Mouse (Mus musculus) hindbrain, embryonic 16.5 days (tissue): Measurements from ENCODE around the gene Tnfrsf1b. TPM values are rescaled to one million over a fixed set of nuclear protein-coding genes. Genes with fewer than 3 reads are reported as not detected.

Experiments used
- ATAC-seq: fragments of 200-750 bp; cut with Nextera tagmentation; 2 replicates; pipeline ENCODE4 v1.8.0; 2017; ENCODE audit warnings: moderate TSS enrichment, moderate library complexity
- H3K27ac ChIP-seq: fragments of 300-500 bp; sonication (generic); 2 replicates; pipeline ENCODE4 v1.5.1; 2014; ENCODE audit warnings: low read depth, mild to moderate bottlenecking, control low read depth, low read length, moderate library complexity
- H3K27me3 ChIP-seq: fragments of 300-500 bp; sonication (generic); replicated peaks from 2 replicates; pipeline ENCODE4 v1.6.1; 2014; ENCODE audit warnings: low read length; ENCODE audit not compliant: control insufficient read depth, insufficient read depth
- H3K36me3 ChIP-seq: fragments of 300-500 bp; sonication (generic); 2 replicates; pipeline ENCODE4 v1.6.1; 2014; ENCODE audit warnings: mild to moderate bottlenecking, low read length, moderate library complexity, mixed read lengths; ENCODE audit not compliant: control insufficient read depth, insufficient read depth
- H3K4me1 ChIP-seq: fragments of 300-500 bp; sonication (generic); 2 replicates; pipeline ENCODE4 v1.6.1; 2014; ENCODE audit warnings: low read depth, low read length; ENCODE audit not compliant: control insufficient read depth, insufficient read depth
- H3K4me2 ChIP-seq: fragments of 300-500 bp; sonication (generic); 2 replicates; pipeline ENCODE4 v1.6.1; 2014; ENCODE audit warnings: mild to moderate bottlenecking, low read length, control low read depth, moderate library complexity
- H3K4me3 ChIP-seq: fragments of 300-500 bp; sonication (generic); 2 replicates; pipeline ENCODE4 v1.5.1; 2014; ENCODE audit warnings: mild to moderate bottlenecking, low read length, control low read depth, moderate library complexity
- H3K9ac ChIP-seq: fragments of 300-500 bp; sonication (generic); 2 replicates; pipeline ENCODE4 v1.6.1; 2014; ENCODE audit warnings: low read depth, mild to moderate bottlenecking, control low read depth, low read length, moderate library complexity
- H3K9me3 ChIP-seq: fragments of 300-500 bp; sonication (generic); 2 replicates; pipeline ENCODE4 v1.6.1; 2014; ENCODE audit warnings: mild to moderate bottlenecking, low read length, moderate library complexity; ENCODE audit not compliant: control insufficient read depth
- WGBS: fragments of 180-500 bp; shearing (Covaris S2); extraction: QIAGEN DNeasy Blood & Tissue Kit; methylation state at CpG from one replicate; pipeline ENCODE4 v1.1.7; 2014; 5-methylcytosine and 5-hydroxymethylcytosine counted together
- polyA plus RNA-seq: library from polyadenylated mRNA; unstranded; fragments of >200 nt; fragmentation: Nextera tagmentation; extraction: Ambion mirVana; gene quantifications from 2 replicates; pipeline ENCODE4 v1.2.1, GENCODE M21; 2015

Gene Tnfrsf1b
- polyA plus RNA-seq, 1 experiment from 2014 or later, result 3.9 TPM

- Histone ChIP-seq H3K36me3 (no peaks in the 10 kb centered on the region), H3K9me3 (no peaks in the 10 kb centered on the region), H3K4me1 (no peaks in the 10 kb centered on the region), H3K27ac (no peak overlapping the region), H3K4me2 (no peak overlapping the region), H3K9ac (no peak overlapping the region), H3K4me3 (no peak overlapping the region), H3K27me3 (no peaks in the 10 kb centered on the region)
- no peak for ATAC-seq
- WGBS, result 88% methylated on average over 5 of the region's 5 CpGs
Measured at GRCm38 (mm10) chr4:145229524-145230163, 17.0 kb downstream of the Tnfrsf1b start.

- no peak overlapping the region for H3K9ac ChIP-seq
- H3K27me3 ChIP-seq, result no peaks in the 10 kb centered on the region
- no peaks in the 10 kb centered on the region for H3K9me3 ChIP-seq
- no peak for ATAC-seq
- no peak overlapping the region for H3K4me2 ChIP-seq
- no peaks in the 10 kb centered on the region for H3K4me1 ChIP-seq
- no peaks in the 10 kb centered on the region for H3K36me3 ChIP-seq
- H3K27ac ChIP-seq, result no peak overlapping the region
- 89% methylated on average over 6 of the region's 6 CpGs for WGBS
- no peak overlapping the region for H3K4me3 ChIP-seq
Measured at GRCm38 (mm10) chr4:145229051-145229450, 17.6 kb downstream of the Tnfrsf1b start.

GRCm38 (mm10) chr4:145224613-145225012 is 22.1 kb downstream of the Tnfrsf1b start:
- no peak for ATAC-seq
- H3K27me3 ChIP-seq, result no peaks in the 10 kb centered on the region
- H3K9ac ChIP-seq, result no peak overlapping the region
- no peaks in the 10 kb centered on the region for H3K36me3 ChIP-seq
- no peak overlapping the region for H3K4me2 ChIP-seq
- WGBS, result 84% methylated on average over 4 of the region's 4 CpGs
- no peaks in the 10 kb centered on the region for H3K9me3 ChIP-seq
- H3K4me3 ChIP-seq, result no peak overlapping the region
- H3K4me1 ChIP-seq, result no peaks in the 10 kb centered on the region
- no peak overlapping the region for H3K27ac ChIP-seq

- WGBS, result 86% methylated on average over 8 of the region's 8 CpGs
- no peak overlapping the region for H3K4me3 ChIP-seq
- ATAC-seq, result no peak
- H3K36me3 ChIP-seq, result no peaks in the 10 kb centered on the region
- no peak overlapping the region for H3K4me2 ChIP-seq
- H3K4me1 ChIP-seq, result no peaks in the 10 kb centered on the region
- H3K27ac ChIP-seq, result no peak overlapping the region
- no peak overlapping the region for H3K9ac ChIP-seq
- H3K9me3 ChIP-seq, result no peaks in the 10 kb centered on the region
- no peaks in the 10 kb centered on the region for H3K27me3 ChIP-seq
Measured at GRCm38 (mm10) chr4:145222064-145222463, 24.6 kb downstream of the Tnfrsf1b start.

GRCm38 (mm10) chr4:145221379-145221778 is 25.3 kb downstream of the Tnfrsf1b start:
- H3K27ac ChIP-seq, result no peak overlapping the region
- H3K4me3 ChIP-seq, result no peak overlapping the region
- no peaks in the 10 kb centered on the region for H3K27me3 ChIP-seq
- no peak for ATAC-seq
- H3K36me3 ChIP-seq, result no peaks in the 10 kb centered on the region
- no peak overlapping the region for H3K9ac ChIP-seq
- H3K9me3 ChIP-seq, result no peaks in the 10 kb centered on the region
- H3K4me1 ChIP-seq, result no peaks in the 10 kb centered on the region
- H3K4me2 ChIP-seq, result no peak overlapping the region
- WGBS, result 62% methylated on average over 2 of the region's 2 CpGs

- H3K27me3 ChIP-seq, result no peaks in the 10 kb centered on the region
- no peak overlapping the region for H3K27ac ChIP-seq
- no peak overlapping the region for H3K9ac ChIP-seq
- H3K36me3 ChIP-seq, result no peaks in the 10 kb centered on the region
- 63% methylated on average over 1 of the region's 1 CpGs for WGBS
- no peaks in the 10 kb centered on the region for H3K9me3 ChIP-seq
- ATAC-seq, result no peak
- no peak overlapping the region for H3K4me3 ChIP-seq
- H3K4me1 ChIP-seq, result peaks cover under 1% of the 10 kb centered on the region; the same call in 1 of the 2 replicates
- no peak overlapping the region for H3K4me2 ChIP-seq
Measured at GRCm38 (mm10) chr4:145220001-145220400, 26.7 kb downstream of the Tnfrsf1b start.

- H3K4me2 ChIP-seq, result no peak overlapping the region
- WGBS, result 68% methylated on average over 15 of the region's 15 CpGs
- no peaks in the 10 kb centered on the region for H3K27me3 ChIP-seq
- H3K9ac ChIP-seq, result no peak overlapping the region
- H3K4me1 ChIP-seq, result peaks cover 6% of the 10 kb centered on the region
- no peaks in the 10 kb centered on the region for H3K9me3 ChIP-seq
- H3K27ac ChIP-seq, result no peak overlapping the region
- no peak overlapping the region for H3K4me3 ChIP-seq
- no peaks in the 10 kb centered on the region for H3K36me3 ChIP-seq
- no peak for ATAC-seq
Measured at GRCm38 (mm10) chr4:145219240-145219985, 27.3 kb downstream of the Tnfrsf1b start.

- 66% methylated on average over 5 of the region's 5 CpGs for WGBS
- no peak overlapping the region for H3K9ac ChIP-seq
Measured at GRCm38 (mm10) chr4:145217837-145218236, 28.8 kb downstream of the Tnfrsf1b start.

GRCm38 (mm10) chr4:145217046-145217445 is 29.6 kb downstream of the Tnfrsf1b start:
- 70% methylated on average over 6 of the region's 6 CpGs for WGBS
- no peak for ATAC-seq

More at GRCm38 (mm10) chr4:145217837-145218236, 28.8 kb downstream of the Tnfrsf1b start:
- Histone ChIP-seq H3K4me2 (no peak overlapping the region), H3K9me3 (no peaks in the 10 kb centered on the region), H3K4me3 (no peak overlapping the region), H3K4me1 (peaks cover 9% of the 10 kb centered on the region), H3K36me3 (no peaks in the 10 kb centered on the region), H3K27me3 (no peaks in the 10 kb centered on the region), H3K27ac (no peak overlapping the region)
- ATAC-seq, result no peak

More at GRCm38 (mm10) chr4:145217046-145217445, 29.6 kb downstream of the Tnfrsf1b start:
- Histone ChIP-seq H3K36me3 (no peaks in the 10 kb centered on the region), H3K4me3 (no peak overlapping the region), H3K4me2 (no peak overlapping the region), H3K4me1 (peaks cover 9% of the 10 kb centered on the region), H3K27ac (no peak overlapping the region), H3K9me3 (no peaks in the 10 kb centered on the region), H3K9ac (no peak overlapping the region), H3K27me3 (no peaks in the 10 kb centered on the region)
